Mouse (Mus musculus) neural tube, postnatal 0 days (tissue): ENCODE data around the gene Chp1. TPM values are rescaled to one million over a fixed set of nuclear protein-coding genes. Genes with fewer than 3 reads are reported as not detected.

ENCODE experiments used
- polyA plus RNA-seq: library from polyadenylated mRNA; unstranded; fragments of >200 nt; fragmentation: Nextera tagmentation; extraction: Ambion mirVana; gene quantifications from 2 replicates; pipeline ENCODE4 v1.2.1, GENCODE M21; 2015

Gene Chp1
- 50.6 and 51.2 TPM in 2 replicates for polyA plus RNA-seq

DNA sequence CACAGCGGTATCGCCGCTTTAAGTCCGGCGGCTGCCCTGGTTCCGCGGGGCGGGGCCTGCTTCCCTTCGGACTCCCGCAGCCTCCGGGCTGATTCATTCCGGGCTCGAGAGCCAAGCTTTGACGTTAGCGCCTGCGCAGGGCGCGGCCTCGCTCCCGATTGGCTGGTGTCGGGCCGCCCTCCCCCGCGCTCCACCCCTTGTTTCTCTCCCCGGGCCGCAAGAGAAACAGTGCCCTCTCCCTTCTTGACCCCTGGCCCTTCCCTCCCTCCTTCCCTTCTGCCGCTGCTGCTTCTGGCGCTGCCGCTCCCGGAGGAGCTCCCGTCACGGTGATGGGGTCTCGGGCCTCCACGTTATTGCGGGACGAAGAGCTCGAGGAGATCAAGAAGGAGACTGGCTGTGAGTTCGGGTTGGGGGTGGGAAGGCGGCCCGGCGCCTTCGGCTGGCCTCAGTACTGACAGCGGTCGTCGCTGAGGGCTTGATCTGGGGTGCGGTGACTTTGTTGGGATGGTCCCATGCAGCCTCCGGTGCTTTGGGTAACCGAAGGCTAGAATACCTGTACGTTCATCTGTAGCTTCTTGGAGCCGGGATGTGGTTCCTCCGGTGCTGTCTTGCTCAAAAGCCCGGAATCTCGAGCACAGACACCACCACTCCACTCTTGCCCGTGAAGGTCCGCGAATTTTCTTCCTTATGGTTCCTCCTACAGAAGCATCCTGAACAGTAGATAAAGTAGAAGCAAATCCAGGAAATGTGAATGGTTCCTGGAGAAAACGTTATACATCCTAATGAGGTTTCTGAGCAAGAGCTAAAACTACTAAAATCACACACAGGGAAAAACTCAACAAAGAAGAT lies at the start of gene Chp1, which contains the start of gene Exd1:
Gene Chp1, plus strand, starts transcription at position 176 of the 849 bp plus-strand sequence.
Gene Exd1, minus strand, starts transcription at position 106 of the 849 bp plus-strand sequence.

DNA sequence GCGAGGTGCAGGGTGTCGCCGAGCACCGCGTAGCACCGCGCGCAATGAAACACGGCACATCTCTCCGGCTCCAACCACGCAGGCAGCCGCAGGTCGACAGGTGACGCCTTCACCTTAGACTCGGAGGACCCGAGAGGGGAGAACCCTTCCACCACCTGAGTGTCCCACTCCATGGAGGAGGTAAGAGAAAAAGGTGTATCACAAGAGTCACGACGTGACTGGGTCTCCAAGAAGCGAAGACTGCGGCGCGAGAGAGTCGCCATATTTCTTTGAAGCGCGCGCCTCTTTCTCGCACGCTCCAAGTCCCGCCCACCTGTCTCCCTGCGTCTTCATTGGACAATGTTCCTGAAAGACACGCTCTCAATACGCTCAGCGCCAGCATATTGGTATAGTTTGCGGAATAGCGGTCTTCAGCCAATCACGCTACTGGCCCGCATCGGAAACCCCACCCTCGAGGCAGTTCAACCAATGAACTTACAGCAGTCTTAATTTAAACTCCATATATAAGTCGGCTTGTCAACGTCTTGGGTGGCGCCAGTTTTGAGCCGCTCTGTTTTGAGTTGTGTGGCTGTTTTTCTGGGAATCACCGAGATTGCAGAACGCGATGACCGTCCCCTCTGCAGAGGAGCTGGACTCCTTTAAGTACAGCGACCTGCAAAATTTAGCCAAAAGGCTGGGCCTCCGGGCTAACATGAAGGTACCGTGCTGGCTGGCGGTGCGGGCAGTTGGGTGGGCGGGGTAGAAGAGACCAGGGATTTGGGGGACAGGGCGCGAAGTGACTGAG lies 70.9 kb downstream of the Chp1 start, which contains the start of the genes Nusap1 and Oip5:
Gene Nusap1, plus strand, starts transcription at position 100 of the 784 bp plus-strand sequence.
Gene Oip5, minus strand, starts transcription at position 271 of the 784 bp plus-strand sequence.

Other genes starting within 250 kb of the Chp1 start
- gene Dll4, start 221.9 kb upstream of the Chp1 start, polyA plus RNA-seq = 1.8 and 3.0 TPM in 2 replicates
- 15.1 and 16.3 TPM in 2 replicates for gene Chac1, start 196.5 kb upstream of the Chp1 start, polyA plus RNA-seq
- 2.6 and 3.0 TPM in 2 replicates for gene Ino80, start 70.0 kb upstream of the Chp1 start, polyA plus RNA-seq
- 0.84 and 1.8 TPM in 2 replicates for gene Exd1, start 70 bp upstream of the Chp1 start, polyA plus RNA-seq
- 5.2 and 5.5 TPM in 2 replicates for gene Nusap1, start 70.6 kb downstream of the Chp1 start, polyA plus RNA-seq
- 2.6 and 4.2 TPM in 2 replicates for gene Oip5, start 70.8 kb downstream of the Chp1 start, polyA plus RNA-seq
- 45.1 and 46.3 TPM in 2 replicates for gene Ndufaf1, start 115.1 kb downstream of the Chp1 start, polyA plus RNA-seq
- gene Rtf1, start 127.4 kb downstream of the Chp1 start, polyA plus RNA-seq = 55.8 and 56.6 TPM in 2 replicates
- gene Itpka, start 194.6 kb downstream of the Chp1 start, polyA plus RNA-seq = 1.3 and 1.9 TPM in 2 replicates
- 2.3 and 2.7 TPM in 2 replicates for gene Ltk, start 212.7 kb downstream of the Chp1 start, polyA plus RNA-seq
- 11.3 and 12.4 TPM in 2 replicates for gene Rpap1, start 239.8 kb downstream of the Chp1 start, polyA plus RNA-seq